Mouse (Mus musculus) telencephalon, adult 2 months (tissue): ENCODE results near the gene Slc16a9.

Experiments
- DNase-seq: peaks from one replicate; pipeline ENCODE4 v3.0.0-alpha.2; 2011; ENCODE audit warnings: low read depth, low spot score

Slc16a9 gene

GRCm38 (mm10) chr10:70299653-70300052, 54.8 kb downstream of the Slc16a9 start:
- no peak for DNase-seq

- DNase-seq: no peak
Observed at GRCm38 (mm10) chr10:70301190-70301589, 56.3 kb downstream of the Slc16a9 start.

- no peak for DNase-seq
Observed at GRCm38 (mm10) chr10:70303203-70303602, 58.3 kb downstream of the Slc16a9 start.

GRCm38 (mm10) chr10:70305683-70306082, 60.8 kb downstream of the Slc16a9 start:
- no peak for DNase-seq

- no peak for DNase-seq
Observed at GRCm38 (mm10) chr10:70309416-70309815, 64.5 kb downstream of the Slc16a9 start.

- no peak for DNase-seq
Observed at GRCm38 (mm10) chr10:70310646-70311045, 65.7 kb downstream of the Slc16a9 start.

- no peak for DNase-seq
Observed at GRCm38 (mm10) chr10:70315895-70316294, 71.0 kb downstream of the Slc16a9 start.

GRCm38 (mm10) chr10:70316856-70317255, 72.0 kb downstream of the Slc16a9 start:
- DNase-seq: no peak

GRCm38 (mm10) chr10:70317394-70317965, 72.6 kb downstream of the Slc16a9 start:
- no peak for DNase-seq

GRCm38 (mm10) chr10:70318630-70319029, 73.7 kb downstream of the Slc16a9 start:
- DNase-seq: peak; percentile 59

- no peak for DNase-seq
Observed at GRCm38 (mm10) chr10:70325518-70325917, 80.6 kb downstream of the Slc16a9 start.

GRCm38 (mm10) chr10:70327331-70327730, 82.4 kb downstream of the Slc16a9 start:
- no peak for DNase-seq

- no peak for DNase-seq
Observed at GRCm38 (mm10) chr10:70328139-70328538, 83.2 kb downstream of the Slc16a9 start.
